Mouse (Mus musculus) kidney, adult 2 months (tissue): ENCODE results near the gene Cnn3.

Experiments
- CTCF ChIP-seq: fragments of 200-500 bp; conservative IDR thresholded peaks from 2 replicates; pipeline ENCODE4 v1.5.1; 2011; ENCODE audit warnings: low read depth, mild to moderate bottlenecking, control low read depth, low read length, moderate library complexity, mixed read lengths; ENCODE audit not compliant: insufficient read depth, insufficient read length
- POLR2A ChIP-seq: fragments of 200-500 bp; IDR thresholded peaks from one replicate; pipeline ENCODE4 v1.6.1; 2011; ENCODE audit warnings: low read depth, low read length, control low read depth

GRCm38 (mm10) chr3:121427520-121427908, 1.2 kb downstream of the Cnn3 start:
- TF ChIP-seq POLR2A (no peak), CTCF (no peak)
